Mouse (Mus musculus): ENCODE data around the gene Rnf41. TPM values are rescaled to one million over a fixed set of nuclear protein-coding genes. Genes with fewer than 3 reads are reported as not detected.

The Rnf41 gene
- polyA plus RNA-seq, 1 experiment = 84.1 TPM

GRCm38 (mm10) chr10:128369599-128369998, 41.9 kb upstream of the Rnf41 start:
- Histone ChIP-seq H3K4me1 (ENCODE audit: control insufficient read depth, insufficient read depth, low read length) (peaks cover 16% of the 10 kb centered on the region), H3K27ac (ENCODE audit: control insufficient read depth, insufficient read depth, low read depth, low read length) (peak overlapping the region; percentile 95), H3K27me3 (ENCODE audit: control insufficient read depth, insufficient read depth, low read length) (no peaks in the 10 kb centered on the region), H3K36me3 (ENCODE audit: control insufficient read depth, insufficient read depth, low read length) (no peaks in the 10 kb centered on the region), H3K4me3 (ENCODE audit: control insufficient read depth, low read depth, low read length) (peak overlapping the region; percentile 96)
- TF ChIP-seq CTCF (IDR thresholded peaks at IDR 0.05; ENCODE audit: control insufficient read depth, insufficient read depth, insufficient replicate concordance, low read depth, low read length) = no peak

DNA sequence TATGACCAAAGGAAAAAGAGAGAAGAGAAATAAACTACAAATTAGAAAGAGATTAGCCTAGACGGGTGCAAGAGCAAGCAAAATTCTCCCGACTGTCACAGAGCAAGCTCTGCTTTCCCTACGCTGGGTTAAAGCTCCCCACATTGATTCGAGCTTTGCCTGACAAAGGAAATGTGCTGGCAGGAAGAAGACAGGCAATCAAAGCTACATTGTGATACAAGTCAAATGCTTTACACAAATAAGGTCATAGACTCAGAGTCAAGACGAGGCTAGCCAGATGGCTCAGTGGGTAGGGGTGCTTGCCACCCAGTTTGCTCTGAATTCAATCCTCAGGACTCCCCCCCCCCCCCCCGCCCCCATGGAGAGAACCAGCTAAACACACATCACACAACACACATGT, 41.4 kb upstream of the Rnf41 start:
- H3K4me3 ChIP-seq (ENCODE audit: control insufficient read depth, low read depth, low read length) = no peak overlapping the region
- no peak for TF ChIP-seq CTCF (IDR thresholded peaks at IDR 0.05; ENCODE audit: control insufficient read depth, insufficient read depth, insufficient replicate concordance, low read depth, low read length)
- no peak for TF ChIP-seq POLR2A (IDR thresholded peaks at IDR 0.05; ENCODE audit: control insufficient read depth, low read depth, low read length)
- H3K4me1 ChIP-seq (ENCODE audit: control insufficient read depth, insufficient read depth, low read length) = peaks cover 16% of the 10 kb centered on the region
- H3K36me3 ChIP-seq (ENCODE audit: control insufficient read depth, insufficient read depth, low read length) = no peaks in the 10 kb centered on the region
- H3K27ac ChIP-seq (ENCODE audit: control insufficient read depth, insufficient read depth, low read depth, low read length) = no peak overlapping the region
- no peaks in the 10 kb centered on the region for H3K27me3 ChIP-seq (ENCODE audit: control insufficient read depth, insufficient read depth, low read length)

DNA sequence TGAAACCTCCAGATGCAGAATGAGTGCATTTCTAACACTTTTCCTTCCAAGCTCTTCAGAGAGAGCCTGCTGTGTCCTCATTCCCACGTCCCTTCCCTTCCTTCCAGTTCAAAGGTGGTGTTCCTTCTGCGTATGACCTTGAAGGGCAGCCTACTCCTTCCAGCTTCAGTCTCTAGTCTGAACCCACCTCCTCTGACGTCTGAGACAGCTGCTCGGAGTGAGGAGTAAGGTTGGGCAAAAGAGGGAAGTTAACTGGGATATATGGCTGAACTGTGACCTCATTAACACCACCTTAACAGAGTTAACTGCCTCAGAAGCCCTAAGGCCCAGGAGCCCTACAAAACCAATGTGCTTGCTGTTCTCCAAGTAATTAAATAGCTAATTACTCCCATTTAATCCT, 40.9 kb upstream of the Rnf41 start:
- TF ChIP-seq POLR2A (IDR thresholded peaks at IDR 0.05; ENCODE audit: control insufficient read depth, low read depth, low read length) = no peak
- no peak for TF ChIP-seq CTCF (IDR thresholded peaks at IDR 0.05; ENCODE audit: control insufficient read depth, insufficient read depth, insufficient replicate concordance, low read depth, low read length)
- Histone ChIP-seq H3K4me1 (ENCODE audit: control insufficient read depth, insufficient read depth, low read length) (peaks cover 16% of the 10 kb centered on the region), H3K4me3 (ENCODE audit: control insufficient read depth, low read depth, low read length) (no peak overlapping the region), H3K36me3 (ENCODE audit: control insufficient read depth, insufficient read depth, low read length) (no peaks in the 10 kb centered on the region), H3K27me3 (ENCODE audit: control insufficient read depth, insufficient read depth, low read length) (no peaks in the 10 kb centered on the region), H3K27ac (ENCODE audit: control insufficient read depth, insufficient read depth, low read depth, low read length) (peak overlapping the region; percentile 14)

- Histone ChIP-seq H3K27me3 (ENCODE audit: control insufficient read depth, insufficient read depth, low read length) (no peaks in the 10 kb centered on the region), H3K4me3 (ENCODE audit: control insufficient read depth, low read depth, low read length) (no peak overlapping the region), H3K27ac (ENCODE audit: control insufficient read depth, insufficient read depth, low read depth, low read length) (no peak overlapping the region), H3K4me1 (ENCODE audit: control insufficient read depth, insufficient read depth, low read length) (peaks cover 16% of the 10 kb centered on the region), H3K36me3 (ENCODE audit: control insufficient read depth, insufficient read depth, low read length) (no peaks in the 10 kb centered on the region)
- TF ChIP-seq POLR2A (IDR thresholded peaks at IDR 0.05; ENCODE audit: control insufficient read depth, low read depth, low read length) = no peak
- TF ChIP-seq CTCF (IDR thresholded peaks at IDR 0.05; ENCODE audit: control insufficient read depth, insufficient read depth, insufficient replicate concordance, low read depth, low read length) = no peak
These were observed 39.3 kb upstream of the Rnf41 start for GRCm38 (mm10) chr10:128372142-128372541.

DNA sequence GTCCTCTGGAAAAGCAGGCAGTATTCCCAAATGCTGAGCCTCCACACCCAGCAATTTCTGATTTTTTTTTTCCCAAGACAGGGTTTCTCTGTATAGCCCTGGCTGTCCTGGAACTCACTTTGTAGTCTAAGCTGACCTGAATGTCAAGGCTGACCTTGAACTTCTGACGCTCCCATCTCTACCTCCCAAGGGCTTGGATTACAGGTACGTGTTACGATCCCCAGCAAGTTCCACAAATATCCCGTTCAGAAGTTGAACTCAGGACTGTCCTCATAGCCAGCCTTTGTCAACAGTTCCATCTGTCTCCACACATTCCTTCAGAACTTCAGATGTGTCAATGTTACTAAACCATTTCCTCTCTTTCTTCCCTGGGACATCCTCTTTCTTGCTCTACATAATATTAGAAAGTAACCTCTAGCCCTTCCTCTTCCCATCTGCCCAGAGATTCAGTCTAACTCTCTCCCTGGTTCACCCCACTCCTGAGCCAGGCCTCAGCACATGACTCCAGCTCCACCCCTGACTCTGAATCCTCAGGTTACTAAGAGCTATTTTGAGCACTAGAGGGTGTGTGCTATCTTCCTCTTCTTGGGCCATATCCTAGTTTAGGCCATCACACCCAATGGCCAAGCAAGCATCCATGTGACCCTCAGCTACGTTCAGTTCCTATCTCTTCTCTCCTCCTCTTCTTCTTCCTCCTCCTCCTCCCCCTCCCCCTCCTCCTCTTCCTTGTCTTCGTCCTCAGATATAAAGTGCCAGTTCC, 38.3 kb upstream of the Rnf41 start:
- no peaks in the 10 kb centered on the region for H3K36me3 ChIP-seq (ENCODE audit: control insufficient read depth, insufficient read depth, low read length)
- H3K4me3 ChIP-seq (ENCODE audit: control insufficient read depth, low read depth, low read length) = no peak overlapping the region
- TF ChIP-seq POLR2A (IDR thresholded peaks at IDR 0.05; ENCODE audit: control insufficient read depth, low read depth, low read length) (no peak), CTCF (IDR thresholded peaks at IDR 0.05; ENCODE audit: control insufficient read depth, insufficient read depth, insufficient replicate concordance, low read depth, low read length) (no peak)
- no peaks in the 10 kb centered on the region for H3K27me3 ChIP-seq (ENCODE audit: control insufficient read depth, insufficient read depth, low read length)
- no peak overlapping the region for H3K27ac ChIP-seq (ENCODE audit: control insufficient read depth, insufficient read depth, low read depth, low read length)
- H3K4me1 ChIP-seq (ENCODE audit: control insufficient read depth, insufficient read depth, low read length) = peaks cover 21% of the 10 kb centered on the region

DNA sequence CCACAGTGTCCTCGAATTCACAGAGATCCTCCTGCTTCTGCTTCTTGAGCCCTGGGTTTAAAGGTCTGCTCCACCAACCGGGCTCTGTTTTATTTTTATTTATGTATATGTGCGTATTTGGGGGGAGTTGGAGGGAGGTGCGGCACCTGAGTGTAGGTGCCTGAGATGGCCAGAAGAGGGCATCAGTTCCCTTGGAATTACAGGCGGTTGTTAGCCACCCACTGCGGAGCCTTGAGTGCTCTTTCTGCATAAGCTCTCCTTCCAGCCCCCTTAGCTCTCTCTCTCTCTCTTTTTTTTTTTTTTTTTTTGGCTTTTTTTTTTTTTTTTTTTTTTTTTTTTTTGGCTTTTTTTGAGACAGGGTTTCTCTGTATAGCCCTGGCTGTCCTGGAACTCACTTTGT, 37.1 kb upstream of the Rnf41 start:
- H3K4me3 ChIP-seq (ENCODE audit: control insufficient read depth, low read depth, low read length) = no peak overlapping the region
- TF ChIP-seq POLR2A (IDR thresholded peaks at IDR 0.05; ENCODE audit: control insufficient read depth, low read depth, low read length) (no peak), CTCF (IDR thresholded peaks at IDR 0.05; ENCODE audit: control insufficient read depth, insufficient read depth, insufficient replicate concordance, low read depth, low read length) (peak; percentile 61; the same call in 1 of the 2 replicates)

DNA sequence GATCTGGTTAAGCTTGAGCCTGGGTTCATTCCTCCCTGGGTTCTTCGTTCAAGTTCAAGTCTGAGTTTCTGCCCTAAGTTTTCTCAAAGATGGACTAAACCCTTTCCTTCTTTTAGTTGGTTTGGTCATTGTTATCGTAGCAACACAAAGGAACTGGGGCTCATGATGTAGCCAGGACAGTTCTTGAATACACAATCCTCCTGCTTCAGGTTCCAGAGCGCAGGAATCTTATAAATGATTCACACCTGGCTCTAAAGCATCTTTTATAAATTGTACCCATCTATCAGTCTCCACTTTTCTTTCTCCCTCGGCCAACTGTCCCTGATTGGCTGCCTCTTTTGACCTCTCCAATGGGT, 35.4 kb upstream of the Rnf41 start:
- no peaks in the 10 kb centered on the region for H3K36me3 ChIP-seq (ENCODE audit: control insufficient read depth, insufficient read depth, low read length)
- TF ChIP-seq POLR2A (IDR thresholded peaks at IDR 0.05; ENCODE audit: control insufficient read depth, low read depth, low read length) (no peak), CTCF (IDR thresholded peaks at IDR 0.05; ENCODE audit: control insufficient read depth, insufficient read depth, insufficient replicate concordance, low read depth, low read length) (no peak)
- peaks cover 13% of the 10 kb centered on the region for H3K4me1 ChIP-seq (ENCODE audit: control insufficient read depth, insufficient read depth, low read length)
- H3K4me3 ChIP-seq (ENCODE audit: control insufficient read depth, low read depth, low read length) = peak overlapping the region; percentile 83
- no peaks in the 10 kb centered on the region for H3K27me3 ChIP-seq (ENCODE audit: control insufficient read depth, insufficient read depth, low read length)
- H3K27ac ChIP-seq (ENCODE audit: control insufficient read depth, insufficient read depth, low read depth, low read length) = peak overlapping the region; percentile 75

More for the DNA sequence above, 37.1 kb upstream of the Rnf41 start:
- Histone ChIP-seq H3K27me3 (ENCODE audit: control insufficient read depth, insufficient read depth, low read length) (no peaks in the 10 kb centered on the region), H3K36me3 (ENCODE audit: control insufficient read depth, insufficient read depth, low read length) (no peaks in the 10 kb centered on the region), H3K27ac (ENCODE audit: control insufficient read depth, insufficient read depth, low read depth, low read length) (no peak overlapping the region), H3K4me1 (ENCODE audit: control insufficient read depth, insufficient read depth, low read length) (peaks cover 19% of the 10 kb centered on the region)

Measured in testis, adult 2 months (tissue).